Mouse (Mus musculus) right cerebral cortex, postnatal 36 days (tissue): ENCODE data around the gene Pum1.

Experiments used
- DNase-seq, 2 experiments: peaks; one replicate each; pipeline ENCODE4 v3.0.0; 2022; ENCODE audit warnings: low spot score in 2 of 2, mixed read lengths in 1 of 2

Gene Pum1

GRCm38 (mm10) chr4:130813958-130814357, 150.8 kb downstream of the Pum1 start:
- DNase-seq, result no peak

- DNase-seq, result no peak
These were observed 151.7 kb downstream of the Pum1 start for GRCm38 (mm10) chr4:130814742-130815330.

- DNase-seq, result no peak
These were observed 152.7 kb downstream of the Pum1 start for GRCm38 (mm10) chr4:130815860-130816259.

GRCm38 (mm10) chr4:130819806-130820205, 156.7 kb downstream of the Pum1 start:
- DNase-seq, result no peak

- no peak for DNase-seq
These were observed 157.6 kb downstream of the Pum1 start for GRCm38 (mm10) chr4:130820594-130821255.

- DNase-seq, result no peak
These were observed 165.9 kb downstream of the Pum1 start for GRCm38 (mm10) chr4:130828851-130829673.
